Mouse (Mus musculus) embryonic facial prominence, embryonic 10.5 days (tissue): ENCODE measurements around the gene Srgap2. TPM values are rescaled to one million over a fixed set of nuclear protein-coding genes. Genes with fewer than 3 reads are reported as not detected.

Experiments used
- DNase-seq: peaks from one replicate; pipeline ENCODE4 v3.0.0-alpha.2; 2017; ENCODE audit warnings: low spot score
- H3K27ac ChIP-seq: fragments of 300-500 bp; sonication (generic); replicated peaks from 2 replicates; pipeline ENCODE4 v1.5.1; 2016; ENCODE audit warnings: mild to moderate bottlenecking
- H3K27me3 ChIP-seq: fragments of 300-500 bp; sonication (generic); replicated peaks from 2 replicates; pipeline ENCODE4 v1.6.1; 2016; ENCODE audit warnings: low read depth, mild to moderate bottlenecking; ENCODE audit not compliant: poor library complexity, severe bottlenecking
- H3K36me3 ChIP-seq: fragments of 300-500 bp; sonication (generic); replicated peaks from 2 replicates; pipeline ENCODE4 v1.6.1; 2016; ENCODE audit warnings: mild to moderate bottlenecking, moderate library complexity
- H3K4me1 ChIP-seq: fragments of 300-500 bp; sonication (generic); 2 replicates; pipeline ENCODE4 v1.6.1; 2016
- H3K4me3 ChIP-seq: fragments of 300-500 bp; sonication (generic); 2 replicates; pipeline ENCODE4 v1.5.1; 2016; ENCODE audit warnings: mild to moderate bottlenecking, moderate library complexity
- H3K9me3 ChIP-seq: fragments of 300-500 bp; sonication (generic); 2 replicates; pipeline ENCODE4 v1.6.1; 2016; ENCODE audit warnings: mild to moderate bottlenecking
- WGBS: fragments of 180-500 bp; shearing (Covaris S2); methylation state at CpG from one replicate; pipeline ENCODE4 v1.1.7; 2016; 5-methylcytosine and 5-hydroxymethylcytosine counted together
- polyA plus RNA-seq: library from polyadenylated mRNA; unstranded; fragments of >200 nt; fragmentation: Nextera tagmentation; extraction: Ambion mirVana; gene quantifications from 2 replicates; pipeline ENCODE4 v1.2.1, GENCODE M21; 2016

Srgap2 gene
- polyA plus RNA-seq, 1 experiment from 2014 or later = 17.5 TPM

GRCm38 (mm10) chr1:131486094-131486850, 40.9 kb downstream of the Srgap2 start:
- Histone ChIP-seq H3K36me3 (no peaks in the 10 kb centered on the region), H3K4me3 (no peak overlapping the region), H3K9me3 (no peaks in the 10 kb centered on the region), H3K27ac (no peak overlapping the region), H3K27me3 (no peaks in the 10 kb centered on the region), H3K4me1 (peaks cover 15% of the 10 kb centered on the region)
- no peak for DNase-seq
- 64% methylated on average over 5 of the region's 5 CpGs for WGBS

- peaks cover 16% of the 10 kb centered on the region; the same call in 1 of the 2 replicates for H3K36me3 ChIP-seq
- H3K27me3 ChIP-seq = no peaks in the 10 kb centered on the region
- peaks cover 9% of the 10 kb centered on the region for H3K4me1 ChIP-seq
- no peak overlapping the region for H3K4me3 ChIP-seq
- DNase-seq = no peak
- no peak overlapping the region for H3K27ac ChIP-seq
- 0 out of 2 replicates have a peak, but pooled peaks cover 8% of the 10 kb centered on the region for H3K9me3 ChIP-seq
- WGBS = 90% methylated on average over 3 of the region's 3 CpGs
Observed at GRCm38 (mm10) chr1:131482242-131482641, 44.9 kb downstream of the Srgap2 start.

DNA sequence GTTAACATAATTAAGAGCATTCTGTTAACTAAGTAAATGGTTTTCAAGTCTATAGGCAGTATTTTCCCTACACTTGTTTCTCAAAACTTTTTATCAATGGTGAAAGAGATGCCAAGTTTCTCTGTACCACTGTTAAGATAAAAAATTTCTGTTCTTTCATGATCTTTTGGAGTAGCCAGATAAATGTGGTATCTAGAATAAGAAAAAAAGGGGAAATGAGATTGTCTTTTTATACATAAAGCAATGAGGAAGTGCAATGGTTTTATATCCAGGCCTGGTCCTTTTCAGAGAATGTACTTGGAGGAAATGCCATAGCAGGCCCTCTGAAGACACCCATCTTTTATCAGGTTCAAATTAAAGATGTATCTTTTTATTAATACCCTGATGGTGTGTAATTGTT, 45.8 kb downstream of the Srgap2 start:
- Histone ChIP-seq H3K27ac (no peak overlapping the region), H3K4me1 (peaks cover 4% of the 10 kb centered on the region; the same call in 1 of the 2 replicates), H3K4me3 (no peak overlapping the region), H3K36me3 (peaks cover 16% of the 10 kb centered on the region; the same call in 1 of the 2 replicates), H3K27me3 (no peaks in the 10 kb centered on the region), H3K9me3 (0 out of 2 replicates have a peak, but pooled peaks cover 8% of the 10 kb centered on the region)
- no peak for DNase-seq

- Histone ChIP-seq H3K36me3 (peaks cover 16% of the 10 kb centered on the region; the same call in 1 of the 2 replicates), H3K4me3 (no peak overlapping the region), H3K4me1 (no peaks in the 10 kb centered on the region), H3K9me3 (0 out of 2 replicates have a peak, but pooled peaks cover 8% of the 10 kb centered on the region), H3K27me3 (no peaks in the 10 kb centered on the region), H3K27ac (no peak overlapping the region)
- no peak for DNase-seq
- 52% methylated on average over 2 of the region's 2 CpGs for WGBS
Observed at GRCm38 (mm10) chr1:131478770-131479305, 48.3 kb downstream of the Srgap2 start.

GRCm38 (mm10) chr1:131475306-131475705, 51.8 kb downstream of the Srgap2 start:
- DNase-seq = no peak
- peaks cover 8% of the 10 kb centered on the region; the same call in 1 of the 2 replicates for H3K36me3 ChIP-seq

DNA sequence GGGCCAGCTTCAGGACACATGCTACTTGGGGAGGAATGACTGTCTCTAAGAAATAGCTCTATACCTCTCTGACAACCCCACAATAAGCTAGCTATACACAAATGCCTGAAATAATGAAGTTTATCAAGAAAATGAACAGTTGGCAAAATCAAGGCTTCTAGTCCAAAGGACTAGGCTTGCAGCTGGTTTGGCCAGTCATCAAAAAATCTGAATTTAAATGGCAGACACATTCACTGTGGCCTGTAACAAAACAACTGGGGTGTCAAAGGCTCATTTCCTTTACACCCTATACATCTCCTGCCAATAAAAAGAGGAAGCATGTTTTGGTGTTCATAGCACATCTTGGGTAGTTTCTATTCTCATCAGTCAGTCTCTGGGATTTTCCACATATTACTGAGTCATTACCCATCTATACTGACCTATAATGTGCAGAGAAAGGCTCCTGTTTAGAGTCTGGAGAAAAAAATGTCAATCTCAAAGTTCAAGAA, 53.5 kb downstream of the Srgap2 start:
- no peak for DNase-seq
- no peaks in the 10 kb centered on the region for H3K36me3 ChIP-seq
- H3K4me1 ChIP-seq = no peaks in the 10 kb centered on the region
- no peak overlapping the region for H3K27ac ChIP-seq
- H3K27me3 ChIP-seq = no peaks in the 10 kb centered on the region
- H3K4me3 ChIP-seq = no peak overlapping the region
- H3K9me3 ChIP-seq = no peaks in the 10 kb centered on the region

More at GRCm38 (mm10) chr1:131475306-131475705, 51.8 kb downstream of the Srgap2 start:
- Histone ChIP-seq H3K4me1 (no peaks in the 10 kb centered on the region), H3K27ac (no peak overlapping the region), H3K9me3 (0 out of 2 replicates have a peak, but pooled peaks cover 5% of the 10 kb centered on the region), H3K4me3 (no peak overlapping the region), H3K27me3 (no peaks in the 10 kb centered on the region)

- H3K27ac ChIP-seq = no peak overlapping the region
- H3K4me1 ChIP-seq = no peaks in the 10 kb centered on the region
- H3K9me3 ChIP-seq = no peaks in the 10 kb centered on the region
- H3K4me3 ChIP-seq = no peak overlapping the region
- H3K27me3 ChIP-seq = no peaks in the 10 kb centered on the region
- WGBS = 74% methylated on average over 1 of the region's 1 CpGs
- no peaks in the 10 kb centered on the region for H3K36me3 ChIP-seq
- DNase-seq = no peak
Observed at GRCm38 (mm10) chr1:131470597-131470996, 56.6 kb downstream of the Srgap2 start.

DNA sequence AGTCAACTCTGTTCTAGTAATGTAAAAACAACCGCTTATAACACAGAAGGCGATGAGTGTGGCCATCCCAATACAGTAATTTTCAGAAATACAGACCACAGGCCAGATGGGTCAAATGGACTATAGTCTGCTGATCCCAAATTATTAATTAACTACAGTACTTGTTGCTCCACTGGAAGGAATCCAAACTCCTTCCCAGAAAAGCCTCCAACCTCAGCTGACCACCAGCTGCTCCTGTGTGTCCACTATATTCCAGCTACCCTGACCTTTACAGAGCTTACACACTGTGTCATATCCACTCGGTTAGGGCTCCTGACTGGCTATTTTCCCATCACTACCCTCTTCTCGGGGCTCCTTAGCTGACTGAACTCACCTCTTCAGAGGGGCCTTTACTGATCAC, 61.3 kb downstream of the Srgap2 start:
- Histone ChIP-seq H3K27ac (no peak overlapping the region), H3K27me3 (no peaks in the 10 kb centered on the region), H3K4me1 (no peaks in the 10 kb centered on the region), H3K4me3 (no peak overlapping the region), H3K9me3 (no peaks in the 10 kb centered on the region), H3K36me3 (no peaks in the 10 kb centered on the region)
- DNase-seq = no peak
- 87% methylated on average over 4 of the region's 4 CpGs for WGBS

- H3K27ac ChIP-seq = no peak overlapping the region
- 86% methylated on average over 6 of the region's 6 CpGs for WGBS
Observed at GRCm38 (mm10) chr1:131463953-131464627, 63.1 kb downstream of the Srgap2 start.

DNA sequence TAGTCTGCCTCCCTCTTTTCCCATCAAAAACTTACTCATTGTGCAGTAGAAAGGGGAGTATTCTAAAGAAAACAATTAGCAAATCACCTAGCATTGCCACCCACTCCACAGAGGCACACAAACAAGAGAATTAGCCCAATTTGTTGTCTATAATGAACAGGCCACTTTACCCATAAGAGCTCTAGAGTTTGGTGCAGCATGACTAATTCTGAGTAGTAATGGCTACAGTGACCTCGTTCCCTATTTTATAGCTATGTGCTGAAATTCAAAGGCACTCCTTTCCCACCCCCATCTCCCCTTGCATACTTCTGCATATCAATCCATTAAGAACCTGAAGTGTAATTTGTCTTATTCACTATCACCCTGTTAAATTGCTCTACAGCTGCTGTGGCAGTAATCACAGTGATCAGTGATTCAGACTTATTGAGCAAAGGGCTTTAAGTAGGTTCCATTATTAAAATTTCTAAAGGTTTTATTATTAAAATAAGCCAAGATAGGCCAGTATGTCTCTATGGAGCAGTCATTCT, 64.5 kb downstream of the Srgap2 start:
- Histone ChIP-seq H3K27me3 (no peaks in the 10 kb centered on the region), H3K4me1 (no peaks in the 10 kb centered on the region)
- 76% methylated on average over 1 of the region's 1 CpGs for WGBS

More at GRCm38 (mm10) chr1:131463953-131464627, 63.1 kb downstream of the Srgap2 start:
- DNase-seq = no peak
- Histone ChIP-seq H3K4me3 (no peak overlapping the region), H3K4me1 (no peaks in the 10 kb centered on the region), H3K27me3 (no peaks in the 10 kb centered on the region), H3K9me3 (no peaks in the 10 kb centered on the region), H3K36me3 (no peaks in the 10 kb centered on the region)

GRCm38 (mm10) chr1:131460914-131461530, 66.1 kb downstream of the Srgap2 start:
- WGBS = 93% methylated on average over 1 of the region's 1 CpGs
- Histone ChIP-seq H3K4me3 (no peak overlapping the region), H3K36me3 (no peaks in the 10 kb centered on the region), H3K27ac (no peak overlapping the region), H3K27me3 (no peaks in the 10 kb centered on the region), H3K4me1 (no peaks in the 10 kb centered on the region), H3K9me3 (no peaks in the 10 kb centered on the region)
- no peak for DNase-seq

More for the DNA sequence above, 64.5 kb downstream of the Srgap2 start:
- no peak overlapping the region for H3K27ac ChIP-seq
- no peak overlapping the region for H3K4me3 ChIP-seq
- no peaks in the 10 kb centered on the region for H3K9me3 ChIP-seq
- no peak for DNase-seq
- no peaks in the 10 kb centered on the region for H3K36me3 ChIP-seq

- H3K4me1 ChIP-seq = peaks cover 14% of the 10 kb centered on the region
- H3K36me3 ChIP-seq = peaks cover 3% of the 10 kb centered on the region; the same call in 1 of the 2 replicates
- no peak for DNase-seq
- no peak overlapping the region for H3K27ac ChIP-seq
- no peak overlapping the region for H3K4me3 ChIP-seq
- no peaks in the 10 kb centered on the region for H3K9me3 ChIP-seq
- H3K27me3 ChIP-seq = no peaks in the 10 kb centered on the region
- WGBS = 86% methylated on average over 3 of the region's 3 CpGs
Observed at GRCm38 (mm10) chr1:131455355-131455890, 71.7 kb downstream of the Srgap2 start.
